Mouse (Mus musculus): ENCODE results near the gene Pah. TPM values are rescaled to one million over a fixed set of nuclear protein-coding genes. Genes with fewer than 3 reads are reported as not detected.

Gene Pah
- polyA plus RNA-seq (2012; rRNA removed), result 737 and 835 TPM in 2 replicates

DNA sequence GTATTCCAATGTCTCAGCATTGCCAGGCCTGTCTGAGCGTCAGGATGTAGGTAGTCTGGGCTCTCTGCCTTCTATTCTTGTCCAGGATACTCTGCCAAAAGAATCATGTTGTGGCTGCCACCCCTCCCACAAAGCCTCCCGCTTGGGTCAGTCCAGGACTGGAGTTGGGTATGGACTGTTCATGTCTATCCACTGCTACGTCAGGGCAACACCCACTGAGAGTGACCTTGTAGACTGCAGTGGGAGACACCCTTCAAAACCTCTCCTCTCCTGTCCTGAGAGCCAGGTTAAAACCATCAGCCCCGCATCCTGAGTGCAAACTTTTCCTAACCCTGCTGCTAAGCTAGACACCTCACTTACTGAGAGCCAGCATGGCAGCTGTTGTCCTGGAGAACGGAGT is at the start of gene Pah:
Gene Pah (plus strand): TSS at position 150 of the 400 bp plus-strand sequence.
- peak; percentile 91 for DNase-seq

DNA sequence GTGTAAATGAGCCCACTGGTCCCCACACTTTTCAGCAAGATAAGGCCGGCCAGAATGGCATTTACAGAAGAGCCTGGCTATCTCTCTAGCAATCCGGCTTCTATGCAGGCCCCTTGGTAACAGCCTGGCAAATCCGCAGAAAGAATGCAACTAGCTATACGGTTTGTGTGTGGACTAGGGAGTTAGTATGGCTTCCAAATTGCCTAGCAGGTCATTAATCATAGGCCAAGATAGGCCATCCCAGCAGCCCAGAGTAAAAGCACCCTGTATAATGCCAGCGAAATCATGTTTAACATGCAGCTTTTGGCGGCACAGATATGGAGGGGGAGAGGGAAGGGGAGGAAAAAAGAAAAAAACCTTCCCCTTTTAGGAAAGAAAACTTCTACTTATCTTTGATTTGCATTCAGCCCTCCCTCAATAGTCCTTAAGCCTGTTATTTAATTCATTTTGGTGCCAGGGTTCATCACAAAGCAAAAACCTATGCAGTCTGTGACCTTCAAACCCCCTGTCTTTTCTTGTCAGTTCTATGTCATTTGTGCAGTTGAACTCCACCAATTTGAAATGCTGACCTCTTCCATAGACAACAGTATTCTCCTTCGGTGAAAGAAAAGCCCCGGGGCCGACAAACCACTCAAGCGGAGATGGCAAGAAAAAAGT is 48.0 kb upstream of the Pah start:
- Histone ChIP-seq H3K36me3 (ENCODE audit: control insufficient read depth, insufficient read depth, low read length) (no peaks in the 10 kb centered on the region), H3K4me1 (ENCODE audit: control insufficient read depth, insufficient read depth, low read length) (no peaks in the 10 kb centered on the region), H3K27me3 (replicated peaks; ENCODE audit: control insufficient read depth, insufficient read depth, low read length) (no peaks in the 10 kb centered on the region), H3K4me3 (ENCODE audit: insufficient read depth, low read depth, low read length) (no peak overlapping the region), H3K27ac (ENCODE audit: insufficient read depth, low read depth, low read length) (no peak overlapping the region)
- no peak for DNase-seq
- TF ChIP-seq POLR2A (IDR thresholded peaks at IDR 0.05; ENCODE audit: low read depth, low read length), result no peak
- TF ChIP-seq CTCF (conservative IDR thresholded peaks at IDR 0.05; ENCODE audit: insufficient read depth, insufficient read length, low read depth, low read length), result no peak
- 63% methylated on average over 10 of the region's 10 CpGs for WGBS

More for the DNA sequence above, at the start of gene Pah:
- Histone ChIP-seq H3K4me3 (ENCODE audit: insufficient read depth, low read depth, low read length) (peak within 1 kb of the TSS; percentile 52), H3K4me1 (ENCODE audit: control insufficient read depth, insufficient read depth, low read length) (peaks cover 20% of the 10 kb centered on the region), H3K36me3 (ENCODE audit: control insufficient read depth, insufficient read depth, low read length) (peaks cover 3% of the 10 kb centered on the region; the same call in 1 of the 2 replicates), H3K27ac (ENCODE audit: insufficient read depth, low read depth, low read length) (peak within 1 kb of the TSS; percentile 95), H3K27me3 (replicated peaks; ENCODE audit: control insufficient read depth, insufficient read depth, low read length) (no peaks in the 10 kb centered on the region)
- TF ChIP-seq CTCF (conservative IDR thresholded peaks at IDR 0.05; ENCODE audit: insufficient read depth, insufficient read length, low read depth, low read length) (no peak), POLR2A (IDR thresholded peaks at IDR 0.05; ENCODE audit: low read depth, low read length) (no peak)
- WGBS, result 46% methylated on average over 5 of the region's 5 CpGs

GRCm38 (mm10) chr10:87474971-87475370 is 46.6 kb upstream of the Pah start:
- Histone ChIP-seq H3K27me3 (replicated peaks; ENCODE audit: control insufficient read depth, insufficient read depth, low read length) (no peaks in the 10 kb centered on the region), H3K4me3 (ENCODE audit: insufficient read depth, low read depth, low read length) (no peak overlapping the region), H3K36me3 (ENCODE audit: control insufficient read depth, insufficient read depth, low read length) (no peaks in the 10 kb centered on the region), H3K4me1 (ENCODE audit: control insufficient read depth, insufficient read depth, low read length) (no peaks in the 10 kb centered on the region), H3K27ac (ENCODE audit: insufficient read depth, low read depth, low read length) (no peak overlapping the region)
- 88% methylated on average over 2 of the region's 2 CpGs for WGBS
- TF ChIP-seq POLR2A (IDR thresholded peaks at IDR 0.05; ENCODE audit: low read depth, low read length), result no peak
- TF ChIP-seq CTCF (conservative IDR thresholded peaks at IDR 0.05; ENCODE audit: insufficient read depth, insufficient read length, low read depth, low read length), result no peak
- no peak for DNase-seq

DNA sequence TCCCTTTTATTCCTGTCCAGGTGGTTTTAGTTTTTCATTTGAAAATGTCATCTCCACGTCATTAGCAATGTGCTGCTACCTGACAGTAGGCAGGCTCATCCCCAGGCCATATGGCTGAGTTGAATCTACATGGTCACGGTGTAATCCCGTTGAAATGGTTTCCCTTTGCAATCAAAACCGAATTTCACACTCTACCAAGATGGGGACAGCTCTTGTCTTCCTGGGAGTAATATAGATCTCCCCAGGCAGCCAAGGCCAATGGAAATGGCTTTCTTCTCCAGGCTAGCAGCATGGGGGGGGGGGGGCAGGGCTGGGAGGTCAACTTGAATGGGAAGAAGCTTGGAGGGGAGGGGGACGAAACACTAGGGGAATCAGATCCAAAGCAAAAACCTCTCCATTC is 43.7 kb upstream of the Pah start:
- H3K4me3 ChIP-seq (ENCODE audit: insufficient read depth, low read depth, low read length), result no peak overlapping the region
- no peaks in the 10 kb centered on the region for H3K4me1 ChIP-seq (ENCODE audit: control insufficient read depth, insufficient read depth, low read length)
- DNase-seq, result no peak
- no peak for TF ChIP-seq POLR2A (IDR thresholded peaks at IDR 0.05; ENCODE audit: low read depth, low read length)
- no peak for TF ChIP-seq CTCF (conservative IDR thresholded peaks at IDR 0.05; ENCODE audit: insufficient read depth, insufficient read length, low read depth, low read length)
- no peak overlapping the region for H3K27ac ChIP-seq (ENCODE audit: insufficient read depth, low read depth, low read length)
- H3K27me3 ChIP-seq (replicated peaks; ENCODE audit: control insufficient read depth, insufficient read depth, low read length), result no peaks in the 10 kb centered on the region
- no peaks in the 10 kb centered on the region for H3K36me3 ChIP-seq (ENCODE audit: control insufficient read depth, insufficient read depth, low read length)
- 73% methylated on average over 5 of the region's 5 CpGs for WGBS

GRCm38 (mm10) chr10:87484831-87485720 is 36.5 kb upstream of the Pah start:
- Histone ChIP-seq H3K27me3 (replicated peaks; ENCODE audit: control insufficient read depth, insufficient read depth, low read length) (peaks cover 3% of the 10 kb centered on the region; the same call in 1 of the 2 replicates), H3K4me3 (ENCODE audit: insufficient read depth, low read depth, low read length) (no peak overlapping the region), H3K27ac (ENCODE audit: insufficient read depth, low read depth, low read length) (no peak overlapping the region), H3K36me3 (ENCODE audit: control insufficient read depth, insufficient read depth, low read length) (no peaks in the 10 kb centered on the region), H3K4me1 (ENCODE audit: control insufficient read depth, insufficient read depth, low read length) (no peaks in the 10 kb centered on the region)
- WGBS, result 5% methylated on average over 17 of the region's 17 CpGs
- no peak for DNase-seq
- TF ChIP-seq CTCF (conservative IDR thresholded peaks at IDR 0.05; ENCODE audit: insufficient read depth, insufficient read length, low read depth, low read length), result no peak

- TF ChIP-seq POLR2A (IDR thresholded peaks at IDR 0.05; ENCODE audit: low read depth, low read length), result no peak
- no peak for TF ChIP-seq CTCF (conservative IDR thresholded peaks at IDR 0.05; ENCODE audit: insufficient read depth, insufficient read length, low read depth, low read length)
- Histone ChIP-seq H3K36me3 (ENCODE audit: control insufficient read depth, insufficient read depth, low read length) (no peaks in the 10 kb centered on the region), H3K4me1 (ENCODE audit: control insufficient read depth, insufficient read depth, low read length) (no peaks in the 10 kb centered on the region), H3K27me3 (replicated peaks; ENCODE audit: control insufficient read depth, insufficient read depth, low read length) (peaks cover 3% of the 10 kb centered on the region; the same call in 1 of the 2 replicates), H3K27ac (ENCODE audit: insufficient read depth, low read depth, low read length) (no peak overlapping the region), H3K4me3 (ENCODE audit: insufficient read depth, low read depth, low read length) (no peak overlapping the region)
- DNase-seq, result peak; percentile 60
- 2% methylated on average over 33 of the region's 33 CpGs for WGBS
Measured at GRCm38 (mm10) chr10:87485721-87486620, 35.6 kb upstream of the Pah start.
